Mouse (Mus musculus) ES-Bruce4 (cell line): ENCODE results near the gene Cars2. TPM values are rescaled to one million over a fixed set of nuclear protein-coding genes. Genes with fewer than 3 reads are reported as not detected.
"Not testable (repeated sequence)": the region's sequence is repeated elsewhere in the genome, so short reads cannot be mapped to it uniquely, and the experiment has no call there.

Source experiments
- H3K27ac ChIP-seq: 2 replicates; pipeline ENCODE4 v1.5.1; 2012; ENCODE audit warnings: low read length, inconsistent platforms; ENCODE audit not compliant: insufficient read depth
- H3K27me3 ChIP-seq: 2 replicates; pipeline ENCODE4 v1.6.1; 2012; ENCODE audit warnings: mild to moderate bottlenecking, low read length, inconsistent platforms; ENCODE audit not compliant: control insufficient read depth, poor library complexity, insufficient read depth, severe bottlenecking
- H3K36me3 ChIP-seq: 2 replicates; pipeline ENCODE4 v1.6.1; 2012; ENCODE audit warnings: inconsistent platforms, mild to moderate bottlenecking, low read length, moderate library complexity; ENCODE audit not compliant: control insufficient read depth, poor library complexity, insufficient read depth, severe bottlenecking
- H3K4me1 ChIP-seq: one replicate; pipeline ENCODE4 v1.8.1; 2011; ENCODE audit warnings: low read length; ENCODE audit not compliant: control insufficient read depth, insufficient read depth
- H3K4me3 ChIP-seq: 2 replicates; pipeline ENCODE4 v1.5.1; 2011; ENCODE audit warnings: low read depth, mild to moderate bottlenecking, low read length
- H3K9ac ChIP-seq: 2 replicates; pipeline ENCODE4 v1.6.1; 2012; ENCODE audit warnings: low read depth, mild to moderate bottlenecking, inconsistent platforms; ENCODE audit not compliant: poor library complexity, severe bottlenecking
- H3K9me3 ChIP-seq: replicated peaks from 2 replicates; pipeline ENCODE4 v1.6.1; 2012; ENCODE audit warnings: mild to moderate bottlenecking, low read length, inconsistent platforms; ENCODE audit not compliant: control insufficient read depth, poor library complexity, insufficient read depth, severe bottlenecking
- CTCF ChIP-seq: IDR thresholded peaks from one replicate; pipeline ENCODE4 v1.8.1; 2011; ENCODE audit warnings: low read depth, low read length
- EP300 ChIP-seq: IDR thresholded peaks from 2 replicates; pipeline ENCODE4 v1.6.1; 2011; ENCODE audit warnings: low read depth, low read length; ENCODE audit not compliant: insufficient read depth
- POLR2A ChIP-seq: IDR thresholded peaks from one replicate; pipeline ENCODE4 v1.8.1; 2011; ENCODE audit warnings: low read length; ENCODE audit not compliant: insufficient read depth
- polyA plus RNA-seq: library from polyadenylated mRNA; stranded (reverse); fragments of >200 nt; gene quantifications from 2 replicates; pipeline ENCODE4 v1.2.4, GENCODE M21; 2011; ENCODE audit warnings: low read depth; ENCODE audit not compliant: missing spikeins, insufficient read depth, insufficient read length

Cars2 gene
- polyA plus RNA-seq, 1 experiment, result 19.9 TPM

DNA sequence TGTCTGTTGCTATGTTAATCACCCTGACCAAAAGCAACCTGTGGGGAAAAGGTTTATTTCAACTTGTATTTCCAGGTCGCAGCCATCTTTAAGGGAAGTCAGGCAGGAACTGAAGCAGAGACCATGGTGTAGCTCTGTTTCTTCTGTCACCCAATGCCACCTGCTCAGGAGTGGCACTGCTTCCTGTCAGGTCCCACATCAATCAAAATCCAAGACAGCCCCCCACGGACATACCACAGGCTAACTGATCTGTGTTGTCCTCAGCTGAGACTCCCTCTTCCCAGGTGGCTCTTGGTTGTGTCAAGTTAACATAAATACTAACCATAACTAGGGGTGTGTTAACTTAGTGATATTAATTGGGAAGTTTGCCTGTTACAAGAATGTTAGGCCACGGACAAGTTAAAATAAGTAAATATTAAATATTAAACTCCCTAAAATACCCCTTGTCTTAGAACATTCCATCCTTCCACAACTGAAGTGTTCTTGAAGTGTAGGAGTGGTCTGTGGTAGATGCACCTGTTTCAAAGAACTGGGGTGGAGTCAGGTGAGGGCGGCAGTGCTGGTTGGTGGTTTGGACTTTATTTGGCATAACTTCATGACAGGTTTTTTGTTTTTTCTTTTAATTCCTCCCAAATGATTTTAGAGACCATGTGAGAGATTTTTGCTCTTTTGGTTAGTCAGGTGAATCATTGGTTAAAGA is 51.6 kb downstream of the Cars2 start:
- H3K4me1 ChIP-seq, result no peaks in the 10 kb centered on the region
- H3K9me3 ChIP-seq, result no peaks in the 10 kb centered on the region
- H3K27ac ChIP-seq, result no peak overlapping the region
- peaks cover 7% of the 10 kb centered on the region for H3K36me3 ChIP-seq
- TF ChIP-seq EP300, result no peak
- H3K4me3 ChIP-seq, result no peak overlapping the region
- H3K27me3 ChIP-seq, result no peaks in the 10 kb centered on the region
- peak overlapping the region; percentile 83; the same call in 1 of the 2 replicates for H3K9ac ChIP-seq

DNA sequence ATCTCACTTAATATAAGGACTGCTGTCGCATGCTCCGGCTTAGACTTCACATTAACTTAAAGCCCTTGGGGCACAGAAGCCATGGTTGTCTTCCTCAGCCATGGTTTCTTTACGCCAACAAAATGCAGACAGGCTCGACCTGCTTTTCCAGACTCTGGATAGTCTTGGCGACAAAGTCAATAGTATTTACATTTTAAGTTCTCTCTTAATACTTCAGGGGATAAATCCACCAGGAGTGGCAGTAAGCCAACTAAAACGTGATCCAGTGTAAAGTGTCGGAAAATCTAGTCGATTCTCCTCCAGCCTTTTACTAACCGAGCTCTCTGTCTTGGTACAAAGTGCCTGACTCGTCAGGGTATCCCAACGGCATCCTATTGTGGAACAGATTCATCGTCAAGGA is 52.3 kb downstream of the Cars2 start:
- Histone ChIP-seq H3K27me3 (no peaks in the 10 kb centered on the region), H3K9ac (peak overlapping the region; percentile 83), H3K4me1 (no peaks in the 10 kb centered on the region), H3K36me3 (peaks cover 2% of the 10 kb centered on the region; the same call in 1 of the 2 replicates), H3K4me3 (peak overlapping the region; percentile 93), H3K9me3 (no peaks in the 10 kb centered on the region), H3K27ac (no peak overlapping the region)
- TF ChIP-seq POLR2A (no peak), EP300 (no peak), CTCF (no peak)

DNA sequence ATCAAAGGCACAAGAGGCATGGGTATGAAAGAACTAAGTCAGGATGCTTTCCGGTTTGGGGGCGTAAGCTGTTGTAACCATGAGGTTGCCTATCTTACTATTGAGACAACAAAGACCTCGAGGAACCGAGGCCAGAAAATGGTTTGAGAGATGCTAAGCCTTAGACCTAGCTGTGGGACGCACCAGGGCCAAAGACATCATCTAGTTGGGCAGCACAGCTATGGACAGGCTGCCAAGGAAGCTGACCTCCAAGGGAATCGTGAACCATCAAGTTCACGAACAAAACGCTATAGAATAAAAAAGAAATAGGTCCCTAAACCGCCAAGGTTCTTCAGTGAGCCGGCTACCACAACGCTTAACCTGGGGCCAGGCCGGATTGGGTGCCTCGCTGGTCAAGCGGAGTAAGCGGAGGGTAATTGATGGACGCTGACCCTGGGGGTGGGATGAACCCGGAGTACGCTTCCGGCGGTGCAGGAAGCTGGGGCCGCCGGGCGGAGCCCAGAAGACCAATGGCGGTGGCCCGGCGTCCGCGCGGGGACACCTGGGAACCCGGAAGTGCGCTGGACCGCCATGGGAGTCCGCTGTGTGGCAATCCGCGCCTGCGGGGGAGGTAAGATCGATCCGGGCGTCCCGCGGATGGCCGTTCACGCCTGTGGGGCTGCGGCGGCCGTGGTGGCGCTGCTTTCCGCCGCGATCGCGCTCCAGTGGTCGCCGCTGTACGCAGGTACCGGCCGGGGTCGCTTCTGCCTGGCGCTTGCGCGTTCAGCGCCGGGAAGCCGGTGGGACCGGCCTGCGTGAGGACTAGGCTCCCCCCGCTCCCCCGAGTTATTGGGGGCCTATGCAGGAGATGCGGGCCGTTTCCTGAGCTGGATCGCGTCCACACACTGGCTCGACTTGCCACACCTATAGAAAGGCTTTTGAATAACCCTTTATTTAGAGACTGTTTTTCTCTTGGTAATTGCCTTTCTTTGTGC is 53.3 kb downstream of the Cars2 start, which contains the start of gene Naxd:
TSS of gene Naxd (plus strand) at position 490 of the 974 bp plus-strand sequence.
- no peaks in the 10 kb centered on the region for H3K27me3 ChIP-seq
- no peaks in the 10 kb centered on the region for H3K9me3 ChIP-seq
- peak within 1 kb of the TSS; percentile 96 for H3K4me3 ChIP-seq
- H3K36me3 ChIP-seq, result no peaks in the 10 kb centered on the region
- no peak within 1 kb of the TSS for H3K27ac ChIP-seq
- peak within 1 kb of the TSS; percentile 83 for H3K9ac ChIP-seq
- TF ChIP-seq EP300, result no peak
- peak; percentile 43 for TF ChIP-seq POLR2A
- no peak for TF ChIP-seq CTCF
- no peaks in the 10 kb centered on the region for H3K4me1 ChIP-seq

DNA sequence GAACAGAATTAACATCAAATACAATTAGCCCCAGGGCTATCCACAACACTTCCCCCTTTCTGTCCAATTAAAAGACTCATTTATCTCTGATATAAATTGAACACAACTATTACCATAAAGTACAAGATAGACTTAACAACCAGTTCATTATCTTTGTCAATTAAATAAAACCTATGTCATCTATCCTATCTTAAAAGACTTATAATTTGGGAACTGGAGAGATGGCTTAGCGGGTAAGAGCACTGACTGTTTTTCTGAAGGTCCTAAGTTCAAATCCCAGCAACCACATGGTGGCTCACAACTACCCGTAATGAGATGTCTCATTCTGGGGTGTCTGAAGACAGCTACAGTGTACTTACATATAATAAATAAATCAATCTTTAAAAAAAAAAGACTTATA is 58.2 kb downstream of the Cars2 start:
- H3K36me3 ChIP-seq, H3K9me3 ChIP-seq, H3K9ac ChIP-seq, H3K27ac ChIP-seq, H3K4me1 ChIP-seq, H3K27me3 ChIP-seq, H3K4me3 ChIP-seq: not testable (repeated sequence)

DNA sequence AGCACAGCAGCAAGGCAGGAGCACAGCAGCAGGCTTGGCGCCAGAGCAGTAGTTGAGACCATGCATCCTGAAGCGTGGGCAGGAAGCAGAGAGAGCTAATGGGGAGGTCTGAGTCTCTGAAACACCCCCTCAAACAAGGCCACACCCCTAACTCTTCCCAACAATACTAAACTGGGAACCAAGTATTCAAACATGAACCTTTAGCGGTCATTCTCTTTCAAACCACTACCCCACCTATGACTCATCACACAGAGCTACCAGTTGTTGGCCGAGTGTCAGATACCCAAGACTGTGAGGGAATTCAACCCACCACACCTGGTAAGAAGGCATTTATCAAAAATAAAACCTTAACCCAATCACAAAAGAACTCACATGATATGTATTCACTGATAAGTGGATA is 63.4 kb downstream of the Cars2 start:
- no peaks in the 10 kb centered on the region for H3K36me3 ChIP-seq
- H3K27ac ChIP-seq, result no peak overlapping the region
- H3K4me1 ChIP-seq, result no peaks in the 10 kb centered on the region
- no peak overlapping the region for H3K4me3 ChIP-seq
- H3K9me3 ChIP-seq, result no peaks in the 10 kb centered on the region
- TF ChIP-seq EP300, result no peak
- H3K27me3 ChIP-seq, result no peaks in the 10 kb centered on the region
- H3K9ac ChIP-seq, result no peak overlapping the region

DNA sequence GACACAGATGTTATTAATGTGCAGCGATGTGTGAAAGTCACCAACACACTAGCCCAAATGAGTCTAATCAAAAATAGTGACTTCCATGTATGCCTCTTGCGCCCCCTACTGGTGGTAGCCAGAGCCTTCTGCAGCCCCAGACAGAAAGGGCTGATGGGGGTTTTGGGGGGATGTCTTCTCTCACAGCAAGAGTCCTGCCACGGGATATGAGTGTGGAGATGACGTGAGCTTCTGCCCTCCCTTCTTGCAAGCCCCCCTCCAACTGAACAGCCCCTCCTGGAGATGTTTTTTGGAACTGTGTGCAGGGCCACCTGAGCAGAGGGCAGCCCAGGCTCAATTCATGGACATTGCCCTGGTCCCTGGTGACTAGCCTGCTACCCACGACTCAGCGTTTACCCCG is 64.4 kb downstream of the Cars2 start:
- no peak overlapping the region for H3K4me3 ChIP-seq
- no peak overlapping the region for H3K9ac ChIP-seq
- no peaks in the 10 kb centered on the region for H3K27me3 ChIP-seq
- no peaks in the 10 kb centered on the region for H3K36me3 ChIP-seq
- TF ChIP-seq POLR2A (no peak), CTCF (peak; percentile 86)
- no peaks in the 10 kb centered on the region for H3K9me3 ChIP-seq
- no peaks in the 10 kb centered on the region for H3K4me1 ChIP-seq
- H3K27ac ChIP-seq, result no peak overlapping the region
